Mouse (Mus musculus): ENCODE measurements around the gene AL732309.1. TPM values are rescaled to one million over a fixed set of nuclear protein-coding genes. Genes with fewer than 3 reads are reported as not detected.

Gene AL732309.1
- polyA plus RNA-seq, 1 experiment from 2014 or later, result 5.7 TPM

DNA sequence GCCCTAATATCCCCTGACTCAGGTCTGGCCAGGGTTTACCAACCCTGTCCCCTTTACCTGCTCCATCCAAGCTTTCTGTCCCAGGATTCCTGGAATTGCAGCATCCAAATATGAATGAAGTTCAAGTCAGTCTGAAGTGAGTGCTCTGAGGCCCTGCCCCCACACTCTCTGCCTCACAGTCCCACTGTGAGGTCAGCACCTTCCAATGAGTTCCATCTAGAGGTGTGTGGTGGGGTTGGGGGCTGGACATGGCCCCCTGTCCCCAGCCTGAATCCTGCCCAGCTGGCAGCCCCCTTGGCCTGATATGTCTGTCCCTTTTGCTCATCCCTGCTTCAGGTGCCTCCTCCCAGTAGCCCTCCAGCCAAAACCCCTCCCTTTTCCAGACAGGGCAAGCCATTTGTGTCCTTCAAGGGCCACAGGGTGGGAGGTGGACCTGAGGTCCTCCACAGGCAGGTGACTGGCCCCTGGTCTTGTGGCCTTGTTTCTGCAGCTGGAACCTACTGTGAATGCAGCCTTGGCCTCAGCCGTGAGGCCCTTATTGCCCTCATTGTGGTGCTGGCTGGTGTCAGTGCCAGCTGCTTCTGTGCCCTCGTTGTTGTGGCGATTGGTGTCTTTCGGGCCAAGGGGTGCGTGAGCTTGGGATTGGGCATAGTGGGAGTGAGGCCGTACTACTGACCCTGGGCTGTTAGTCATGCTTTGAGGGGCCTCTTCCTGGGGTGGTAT lies 41.4 kb upstream of the AL732309.1 start, which contains the start of gene Tmem210:
Gene Tmem210 (plus strand): TSS at position 219 of the 723 bp plus-strand sequence.
- Histone ChIP-seq H3K4me3 (replicated peaks) (no peak within 1 kb of the TSS), H3K36me3 (peaks cover 34% of the 10 kb centered on the region), H3K4me1 (replicated peaks) (peaks cover 17% of the 10 kb centered on the region; the same call in 1 of the 2 replicates), H3K9me3 (no peaks in the 10 kb centered on the region), H3K27ac (no peak within 1 kb of the TSS), H3K9ac (replicated peaks) (no peak within 1 kb of the TSS), H3K4me2 (no peak within 1 kb of the TSS), H3K27me3 (peaks cover 70% of the 10 kb centered on the region)
- no peak for ATAC-seq (ENCODE audit: insufficient number of reproducible peaks, insufficient read depth, low FRiP score, low TSS enrichment, low read depth)
- WGBS, result 82% methylated on average over 6 of the region's 6 CpGs

DNA sequence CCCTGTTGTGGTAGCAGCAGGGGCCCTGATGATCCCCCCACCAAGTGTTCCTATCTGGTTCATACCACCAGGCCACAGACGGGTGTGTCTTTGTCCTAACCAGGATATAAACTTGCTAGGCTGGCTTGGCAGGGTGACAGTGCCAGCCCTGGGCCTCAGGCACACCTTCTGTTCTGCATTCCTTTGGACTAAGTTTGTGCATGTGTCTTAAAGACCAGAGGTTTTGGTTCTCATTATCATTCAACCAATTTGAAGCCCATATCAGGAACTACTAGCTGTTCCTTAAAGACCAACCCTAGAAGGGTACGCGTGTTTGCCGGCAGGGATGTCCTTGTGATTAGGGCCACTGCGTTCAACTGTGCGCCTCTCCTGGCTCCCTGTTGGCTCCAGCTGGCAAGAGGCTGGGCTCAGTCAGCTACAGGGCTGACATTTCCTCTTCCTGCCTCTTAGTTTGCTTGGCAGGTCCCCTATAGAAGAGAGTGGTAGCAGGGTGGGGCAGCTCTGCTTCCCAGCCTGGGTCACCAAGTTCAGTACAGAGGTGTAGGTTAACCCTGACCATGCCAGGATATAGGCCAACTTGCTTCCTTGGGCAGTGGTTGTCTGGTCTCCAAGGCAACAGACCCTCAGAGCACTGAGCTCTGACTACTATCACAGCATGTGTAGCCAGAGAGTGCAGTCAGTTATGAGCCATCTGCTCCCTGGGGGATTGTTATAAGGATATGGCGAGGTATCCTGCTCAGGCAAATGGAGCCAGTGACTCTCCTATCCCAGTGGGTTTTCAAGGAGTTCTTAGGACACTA lies 40.4 kb upstream of the AL732309.1 start:
- H3K4me2 ChIP-seq, result no peak overlapping the region
- peaks cover 11% of the 10 kb centered on the region; the same call in 1 of the 2 replicates for H3K4me1 ChIP-seq (replicated peaks)
- H3K4me3 ChIP-seq (replicated peaks), result no peak overlapping the region
- H3K36me3 ChIP-seq, result peaks cover 44% of the 10 kb centered on the region
- no peak overlapping the region for H3K9ac ChIP-seq (replicated peaks)
- 60% methylated on average over 7 of the region's 7 CpGs for WGBS
- H3K27ac ChIP-seq, result no peak overlapping the region
- H3K27me3 ChIP-seq, result peaks cover 59% of the 10 kb centered on the region
- no peaks in the 10 kb centered on the region for H3K9me3 ChIP-seq
- no peak for ATAC-seq (ENCODE audit: insufficient number of reproducible peaks, insufficient read depth, low FRiP score, low TSS enrichment, low read depth)

DNA sequence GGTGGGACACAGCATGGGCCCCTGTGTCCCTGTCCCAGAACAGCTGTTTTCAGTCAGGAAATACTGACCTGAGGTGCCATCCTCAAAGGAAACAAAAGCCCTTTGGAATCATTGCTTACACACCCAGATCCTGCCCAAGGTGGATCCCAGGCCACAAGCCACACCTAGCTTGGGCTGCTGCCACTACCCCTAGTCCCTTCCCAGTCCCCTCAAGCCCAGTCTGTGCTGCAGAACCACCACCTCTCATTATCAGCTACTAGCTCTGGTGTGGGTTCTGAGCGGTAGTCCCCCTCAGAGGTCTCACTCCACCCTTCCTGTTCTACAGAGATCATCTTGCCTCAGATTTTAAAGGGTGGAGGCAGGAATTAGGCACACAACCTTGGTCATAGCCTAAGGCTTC lies 39.7 kb upstream of the AL732309.1 start:
- Histone ChIP-seq H3K4me2 (no peak overlapping the region), H3K4me3 (replicated peaks) (no peak overlapping the region), H3K9ac (replicated peaks) (no peak overlapping the region), H3K36me3 (peaks cover 49% of the 10 kb centered on the region), H3K27me3 (peaks cover 52% of the 10 kb centered on the region), H3K9me3 (no peaks in the 10 kb centered on the region), H3K27ac (no peak overlapping the region), H3K4me1 (replicated peaks) (peaks cover 11% of the 10 kb centered on the region; the same call in 1 of the 2 replicates)
- 75% methylated on average over 1 of the region's 1 CpGs for WGBS
- ATAC-seq (ENCODE audit: insufficient number of reproducible peaks, insufficient read depth, low FRiP score, low TSS enrichment, low read depth), result no peak

DNA sequence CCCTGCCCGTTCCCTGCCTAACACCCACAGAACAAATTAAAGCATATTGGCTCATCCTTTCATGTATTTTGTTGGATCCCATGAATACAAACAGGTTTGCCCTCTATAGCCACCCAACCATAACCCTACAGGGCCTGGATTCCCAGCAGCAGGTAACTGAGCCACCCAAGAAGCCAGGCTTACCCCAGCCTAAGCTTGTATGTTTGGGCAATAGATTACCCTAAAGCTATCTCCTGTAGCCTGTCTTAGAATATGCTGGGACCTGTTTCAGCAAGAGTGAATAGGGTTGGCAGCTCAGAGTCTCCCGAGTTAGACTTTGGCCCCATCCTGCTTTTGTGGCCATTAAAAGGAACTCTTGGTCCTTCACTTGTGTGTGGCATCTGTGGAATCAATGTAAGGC lies 38.9 kb upstream of the AL732309.1 start:
- ATAC-seq (ENCODE audit: insufficient number of reproducible peaks, insufficient read depth, low FRiP score, low TSS enrichment, low read depth), result no peak
- H3K27me3 ChIP-seq, result peaks cover 44% of the 10 kb centered on the region
- peaks cover 57% of the 10 kb centered on the region for H3K36me3 ChIP-seq
- H3K9me3 ChIP-seq, result no peaks in the 10 kb centered on the region
- H3K4me3 ChIP-seq (replicated peaks), result no peak overlapping the region
- no peak overlapping the region for H3K9ac ChIP-seq (replicated peaks)
- H3K4me2 ChIP-seq, result no peak overlapping the region
- peaks cover 8% of the 10 kb centered on the region; the same call in 1 of the 2 replicates for H3K4me1 ChIP-seq (replicated peaks)
- WGBS, result 89% methylated on average over 2 of the region's 2 CpGs
- H3K27ac ChIP-seq, result no peak overlapping the region

DNA sequence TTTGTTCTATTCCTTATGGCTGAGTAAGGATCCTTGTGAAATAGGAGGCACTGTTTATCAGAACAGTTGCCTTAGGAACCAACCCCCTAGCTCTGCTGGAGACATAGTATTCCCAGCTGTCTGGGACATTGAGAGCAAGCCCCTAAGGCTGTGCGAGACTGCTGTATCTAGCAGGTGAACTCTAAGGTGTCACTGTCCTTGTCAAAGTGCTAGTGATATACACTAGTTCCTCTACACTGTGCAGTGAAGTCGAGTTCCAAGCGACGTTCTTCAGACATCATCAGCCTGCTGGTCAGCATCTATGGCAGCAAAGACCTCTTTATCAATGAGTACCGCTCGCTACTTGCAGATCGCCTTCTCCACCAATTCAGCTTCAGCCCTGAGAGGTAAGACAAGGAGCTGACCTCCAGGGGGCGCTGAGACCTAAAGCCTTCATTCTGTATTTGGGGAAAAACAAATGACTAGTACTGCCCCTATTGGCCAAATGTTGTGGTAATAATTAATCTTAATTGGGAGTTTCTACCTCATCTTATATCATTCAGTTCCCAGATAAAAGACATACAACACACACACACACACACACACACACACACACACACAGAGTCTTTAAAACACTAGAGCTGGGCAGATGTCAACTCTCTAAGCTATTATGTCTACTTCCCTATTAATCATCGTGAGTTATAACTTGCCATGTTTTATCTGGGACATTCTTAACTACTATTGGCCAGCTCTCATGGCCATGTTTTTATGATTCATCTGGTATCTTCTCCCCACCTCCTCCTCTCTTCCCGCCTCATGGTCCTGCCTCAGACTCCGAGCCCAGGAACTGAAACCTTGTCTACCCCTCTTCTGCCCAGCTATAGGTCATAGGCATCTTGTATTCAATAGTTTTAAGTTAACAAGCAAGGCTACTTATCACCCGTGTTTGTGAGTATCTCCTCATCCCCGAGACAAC lies 32.5 kb upstream of the AL732309.1 start:
- Histone ChIP-seq H3K4me1 (replicated peaks) (no peaks in the 10 kb centered on the region), H3K4me3 (replicated peaks) (no peak overlapping the region), H3K9me3 (no peaks in the 10 kb centered on the region), H3K27ac (no peak overlapping the region), H3K4me2 (no peak overlapping the region), H3K27me3 (no peaks in the 10 kb centered on the region), H3K36me3 (peaks cover 98% of the 10 kb centered on the region), H3K9ac (replicated peaks) (no peak overlapping the region)
- WGBS, result 66% methylated on average over 13 of the region's 13 CpGs
- no peak for ATAC-seq (ENCODE audit: insufficient number of reproducible peaks, insufficient read depth, low FRiP score, low TSS enrichment, low read depth)

- Histone ChIP-seq H3K27ac (no peak overlapping the region), H3K36me3 (peaks cover 77% of the 10 kb centered on the region)
- ATAC-seq (ENCODE audit: insufficient number of reproducible peaks, insufficient read depth, low FRiP score, low TSS enrichment, low read depth), result no peak
Observed at GRCm38 (mm10) chr2:25273010-25273409, 26.3 kb upstream of the AL732309.1 start.

DNA sequence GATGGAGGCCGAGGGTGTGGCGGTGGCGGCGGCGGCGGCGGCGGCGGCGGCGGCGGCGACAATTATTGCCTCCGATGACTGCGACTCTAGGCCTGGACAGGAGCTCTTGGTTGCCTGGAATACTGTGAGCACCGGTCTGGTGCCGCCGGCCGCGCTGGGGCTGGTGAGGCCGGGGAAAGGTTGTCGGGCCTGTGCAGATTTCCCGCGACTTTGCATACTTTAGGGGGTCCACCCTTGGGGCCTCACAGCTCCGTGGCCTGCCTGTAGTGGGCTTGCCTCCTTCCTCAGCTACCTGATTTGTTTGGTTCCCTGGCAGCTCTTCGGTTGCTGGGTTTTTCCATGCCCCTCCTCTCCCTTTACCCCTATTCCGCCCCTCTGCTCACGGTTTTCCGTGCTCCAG lies 25.9 kb upstream of the AL732309.1 start:
- H3K4me3 ChIP-seq (replicated peaks), result peak overlapping the region; percentile 68
- H3K4me2 ChIP-seq, result peak overlapping the region; percentile 96
- peaks cover 74% of the 10 kb centered on the region for H3K36me3 ChIP-seq
- H3K27ac ChIP-seq, result no peak overlapping the region
- no peaks in the 10 kb centered on the region for H3K27me3 ChIP-seq
- peaks cover 23% of the 10 kb centered on the region for H3K4me1 ChIP-seq (replicated peaks)
- peak; percentile 71 for ATAC-seq (ENCODE audit: insufficient number of reproducible peaks, insufficient read depth, low FRiP score, low TSS enrichment, low read depth)
- peak overlapping the region; percentile 76 for H3K9ac ChIP-seq (replicated peaks)
- WGBS, result 1% methylated on average over 29 of the region's 29 CpGs
- no peaks in the 10 kb centered on the region for H3K9me3 ChIP-seq

More at GRCm38 (mm10) chr2:25273010-25273409, 26.3 kb upstream of the AL732309.1 start:
- H3K9ac ChIP-seq (replicated peaks), result peak overlapping the region; percentile 76
- H3K4me3 ChIP-seq (replicated peaks), result peak overlapping the region; percentile 68
- peak overlapping the region; percentile 96 for H3K4me2 ChIP-seq
- peaks cover 23% of the 10 kb centered on the region for H3K4me1 ChIP-seq (replicated peaks)
- no peaks in the 10 kb centered on the region for H3K27me3 ChIP-seq
- 38% methylated on average over 16 of the region's 16 CpGs for WGBS
- H3K9me3 ChIP-seq, result no peaks in the 10 kb centered on the region

DNA sequence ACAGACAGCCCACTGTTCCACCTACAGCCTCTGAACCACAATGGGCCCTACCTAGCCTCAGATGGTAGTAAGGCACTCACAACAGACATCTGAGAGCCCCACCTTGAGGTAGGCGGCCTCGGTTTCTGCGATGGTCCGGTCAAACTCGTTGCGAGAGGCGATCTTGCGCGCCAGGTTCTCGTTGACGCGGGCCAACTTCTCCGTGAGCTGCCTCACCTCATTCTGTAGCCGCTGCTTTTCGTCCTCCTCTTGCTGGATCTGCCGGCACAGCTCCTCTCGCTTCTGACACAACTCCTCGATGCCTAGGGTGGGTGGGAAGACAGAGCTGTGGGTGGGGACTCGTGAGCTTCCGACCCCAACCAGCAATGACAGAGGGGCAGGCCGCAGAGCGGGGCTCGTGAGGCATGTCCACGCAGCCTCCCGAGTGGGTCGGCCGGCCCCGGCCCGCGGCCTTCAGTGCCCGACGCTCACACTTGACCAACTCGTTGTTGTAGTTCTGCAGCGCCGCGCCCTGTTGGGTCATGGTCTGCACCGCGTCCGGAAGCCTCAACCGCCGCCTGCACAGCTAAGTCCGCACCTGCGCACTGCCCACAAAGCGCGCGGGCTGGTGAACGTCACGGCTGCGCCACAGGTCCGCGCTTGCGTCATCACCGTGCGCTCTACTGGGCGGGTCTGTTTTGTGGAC lies 25.3 kb upstream of the AL732309.1 start, which contains the start of the genes Ssna1 and Anapc2:
Gene Ssna1 (minus strand): TSS at position 612 of the 685 bp plus-strand sequence.
Gene Anapc2 (plus strand): TSS at position 652 of the 685 bp plus-strand sequence.
- peak within 1 kb of the TSS; percentile 84 for H3K9ac ChIP-seq (replicated peaks)
- no peaks in the 10 kb centered on the region for H3K27me3 ChIP-seq
- WGBS, result under 1% methylated on average over 55 of the region's 55 CpGs
- peaks cover 28% of the 10 kb centered on the region for H3K4me1 ChIP-seq (replicated peaks)
- no peaks in the 10 kb centered on the region for H3K9me3 ChIP-seq
- peaks cover 71% of the 10 kb centered on the region for H3K36me3 ChIP-seq
- ATAC-seq (ENCODE audit: insufficient number of reproducible peaks, insufficient read depth, low FRiP score, low TSS enrichment, low read depth), result peak; percentile 94
- peak within 1 kb of the TSS; percentile 68 for H3K4me3 ChIP-seq (replicated peaks)
- peak within 1 kb of the TSS; percentile 96 for H3K4me2 ChIP-seq
- H3K27ac ChIP-seq, result peak within 1 kb of the TSS; percentile 54

DNA sequence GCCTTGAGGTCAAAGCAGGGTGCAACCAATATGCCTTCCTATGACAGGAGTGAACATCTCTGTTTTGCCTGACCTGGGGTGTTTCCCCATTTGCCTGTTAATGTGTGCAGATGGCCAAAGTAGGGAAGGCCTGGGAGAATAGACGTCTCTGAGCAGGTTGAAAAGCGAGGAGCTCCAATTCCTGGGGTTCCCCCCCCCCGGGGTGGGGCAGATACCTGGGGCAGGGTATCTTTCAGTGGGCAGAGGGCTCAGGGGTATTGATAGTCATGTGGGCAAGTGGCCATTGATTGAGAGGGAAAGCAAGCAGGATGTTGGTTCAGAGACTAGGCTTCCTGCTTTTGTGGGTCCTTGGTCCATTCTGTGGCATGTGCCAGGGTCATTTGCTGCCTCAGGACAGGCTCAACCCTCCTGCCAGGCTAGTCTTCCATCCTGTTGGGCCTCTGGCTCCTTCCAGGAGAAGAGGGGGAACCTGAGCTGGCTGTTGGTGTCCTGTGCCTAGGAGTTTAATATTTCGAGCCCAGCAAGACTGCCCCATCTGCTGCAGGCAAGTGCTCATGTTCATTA lies 21.2 kb upstream of the AL732309.1 start:
- Histone ChIP-seq H3K4me2 (no peak overlapping the region), H3K27me3 (peaks cover 25% of the 10 kb centered on the region), H3K4me3 (replicated peaks) (no peak overlapping the region), H3K4me1 (replicated peaks) (peaks cover 45% of the 10 kb centered on the region), H3K27ac (no peak overlapping the region), H3K36me3 (peaks cover 33% of the 10 kb centered on the region), H3K9ac (replicated peaks) (no peak overlapping the region), H3K9me3 (no peaks in the 10 kb centered on the region)
- no peak for ATAC-seq (ENCODE audit: insufficient number of reproducible peaks, insufficient read depth, low FRiP score, low TSS enrichment, low read depth)
- 68% methylated on average over 4 of the region's 4 CpGs for WGBS

GRCm38 (mm10) chr2:25267241-25267640 lies 20.6 kb upstream of the AL732309.1 start:
- H3K9me3 ChIP-seq, result no peaks in the 10 kb centered on the region
- H3K4me2 ChIP-seq, result no peak overlapping the region
- peaks cover 27% of the 10 kb centered on the region for H3K27me3 ChIP-seq
- no peak for ATAC-seq (ENCODE audit: insufficient number of reproducible peaks, insufficient read depth, low FRiP score, low TSS enrichment, low read depth)
- no peak overlapping the region for H3K4me3 ChIP-seq (replicated peaks)
- H3K36me3 ChIP-seq, result peaks cover 33% of the 10 kb centered on the region
- H3K27ac ChIP-seq, result no peak overlapping the region
- H3K9ac ChIP-seq (replicated peaks), result no peak overlapping the region; the same call in 1 of the 2 replicates
- peaks cover 45% of the 10 kb centered on the region for H3K4me1 ChIP-seq (replicated peaks)

Data from limb, embryonic 12.5 days (tissue).